Mouse (Mus musculus) kidney, postnatal 25 days (tissue): ENCODE measurements at regions not wholly inside any gene's neighbourhood (a gene's known extent, or its start where the extent isn't known, plus 50 kb on each side); places are given as distances from the start of the nearest gene placed in this dataset.

ENCODE experiments used
- DNase-seq, 2 experiments: peaks; one replicate each; pipeline ENCODE4 v3.0.0; 2021; ENCODE audit warnings: mixed read lengths in 2 of 2

DNA sequence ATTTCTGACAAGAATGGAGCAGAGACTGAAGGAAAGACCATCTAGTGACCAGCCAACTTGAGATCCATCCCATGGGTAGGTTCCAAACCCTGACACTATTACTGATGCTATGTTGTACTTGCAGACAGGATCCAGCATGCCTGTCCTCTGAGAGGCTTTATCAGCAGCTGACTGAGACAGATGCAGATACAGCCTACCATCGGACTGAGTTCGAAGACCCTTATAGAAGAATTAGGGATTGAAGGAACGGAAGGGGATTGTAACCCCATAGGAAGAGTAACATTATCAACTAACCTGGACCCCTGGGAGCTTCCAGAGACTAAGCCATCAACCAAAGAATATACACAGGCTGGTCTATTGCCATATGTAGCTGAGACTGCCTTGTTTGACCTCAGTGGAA, 183.1 kb upstream of the Adcy2 start:
- no peak for DNase-seq

DNA sequence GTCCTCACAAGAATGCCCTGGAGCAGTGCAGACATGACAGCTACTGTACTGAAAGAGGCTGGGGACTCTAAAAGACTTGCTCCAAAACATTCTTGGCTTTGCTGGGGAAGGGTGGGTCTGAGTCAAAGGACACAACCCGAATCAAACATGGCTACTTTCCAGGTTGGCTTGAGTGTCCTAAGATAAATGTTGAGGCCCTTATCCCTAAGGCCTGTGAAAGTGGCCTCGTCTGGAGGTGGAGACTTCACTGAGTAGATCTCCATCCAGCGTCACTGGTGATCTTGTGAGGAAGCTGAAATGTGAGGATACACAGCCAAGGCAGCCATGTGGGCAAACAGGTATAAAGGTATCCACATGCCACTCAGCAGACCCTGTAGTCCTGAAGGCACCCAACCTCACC, 191.3 kb upstream of the Adcy2 start:
- no peak for DNase-seq

DNA sequence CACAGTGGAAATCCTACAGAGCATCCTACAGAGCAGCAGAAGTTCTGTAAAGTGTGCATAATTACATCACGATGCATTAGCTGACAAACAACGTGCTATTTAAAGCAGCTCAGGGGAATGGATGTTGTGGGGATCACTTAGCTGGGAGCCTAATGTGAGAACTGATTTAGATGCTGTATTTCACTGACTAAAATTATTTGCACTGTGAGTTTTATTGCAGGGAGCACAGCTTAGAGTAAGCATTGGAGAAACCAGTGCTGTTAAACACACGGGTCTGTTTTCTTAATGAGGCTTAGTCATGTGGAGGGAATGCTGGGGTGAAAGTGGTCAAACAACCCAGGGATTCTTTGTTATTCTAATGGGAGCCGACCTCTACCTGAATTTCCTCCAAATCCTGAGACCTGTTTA, 197.1 kb upstream of the Adcy2 start:
- DNase-seq: no peak

DNA sequence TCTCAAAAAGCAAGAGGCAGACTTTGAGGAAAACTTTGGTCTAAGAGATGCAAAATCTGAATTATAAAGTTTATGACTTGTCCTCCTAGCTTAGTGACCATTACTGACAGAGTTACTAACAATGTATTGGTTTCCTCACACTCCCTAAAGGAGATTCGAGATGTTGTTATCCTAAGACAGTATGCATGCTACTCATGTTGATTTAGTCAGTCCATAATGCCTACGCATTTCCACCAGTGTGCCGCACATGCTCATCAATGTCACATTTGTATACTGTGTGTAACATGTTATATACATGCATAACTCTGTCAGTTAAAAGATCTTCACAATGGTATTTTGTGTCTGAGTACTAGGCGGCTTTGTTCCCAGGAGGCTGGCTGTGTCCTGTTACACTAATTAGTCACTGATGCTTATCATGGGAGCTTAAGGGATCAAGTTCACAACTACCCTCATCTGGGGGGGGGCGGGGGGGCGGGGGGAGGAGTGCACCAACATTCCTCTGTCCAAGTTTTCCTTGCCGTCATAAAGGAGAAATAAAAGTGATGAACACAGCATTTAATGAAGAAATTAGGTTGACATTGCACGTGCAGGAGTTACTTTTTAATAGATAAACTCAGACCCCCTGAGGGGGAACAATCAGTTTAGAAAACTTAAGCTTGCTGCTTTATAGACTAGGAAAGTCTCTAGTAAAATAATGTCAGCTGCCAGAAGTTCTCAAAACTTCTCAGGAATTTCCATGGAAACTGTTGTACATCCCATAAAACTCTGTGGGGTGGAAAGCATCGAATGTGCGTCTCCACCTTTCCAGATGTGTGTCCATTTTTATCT, 208.6 kb upstream of the Adcy2 start:
- no peak for DNase-seq

DNA sequence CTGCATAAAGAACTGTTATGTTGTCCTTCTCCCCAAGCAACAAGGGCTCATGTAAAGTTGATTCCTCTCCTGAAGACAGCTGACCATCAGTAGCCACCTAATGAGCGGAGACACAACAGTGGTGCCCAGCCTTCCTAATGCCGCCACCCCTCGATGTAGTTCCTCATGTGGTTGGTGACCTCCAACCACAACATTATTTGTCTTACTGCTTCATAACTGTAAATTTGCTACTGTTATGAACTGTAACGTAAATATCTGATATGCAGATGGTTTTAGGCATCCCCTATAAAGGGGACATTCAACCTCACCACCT, 209.2 kb upstream of the Adcy2 start:
- DNase-seq: no peak

DNA sequence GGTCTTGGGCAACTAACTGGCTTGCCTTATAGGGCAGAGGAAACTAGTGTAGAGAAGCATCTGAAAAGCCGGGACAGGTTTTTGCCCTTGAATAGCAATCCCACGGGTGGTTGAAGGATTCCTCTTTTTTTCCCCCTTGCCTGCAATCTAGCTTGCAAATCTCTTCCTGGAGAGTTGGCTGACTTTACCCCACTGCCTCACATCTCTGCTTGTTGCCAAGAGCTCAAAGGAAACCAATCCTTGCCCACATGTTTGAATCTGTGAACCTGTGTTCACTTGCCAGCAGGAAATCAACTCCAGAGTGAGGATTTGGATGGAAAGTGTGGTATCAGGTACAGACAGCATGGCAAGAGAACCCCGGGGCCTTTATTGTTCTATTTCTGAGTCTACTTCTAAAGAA, 217.2 kb upstream of the Adcy2 start:
- DNase-seq: no peak

DNA sequence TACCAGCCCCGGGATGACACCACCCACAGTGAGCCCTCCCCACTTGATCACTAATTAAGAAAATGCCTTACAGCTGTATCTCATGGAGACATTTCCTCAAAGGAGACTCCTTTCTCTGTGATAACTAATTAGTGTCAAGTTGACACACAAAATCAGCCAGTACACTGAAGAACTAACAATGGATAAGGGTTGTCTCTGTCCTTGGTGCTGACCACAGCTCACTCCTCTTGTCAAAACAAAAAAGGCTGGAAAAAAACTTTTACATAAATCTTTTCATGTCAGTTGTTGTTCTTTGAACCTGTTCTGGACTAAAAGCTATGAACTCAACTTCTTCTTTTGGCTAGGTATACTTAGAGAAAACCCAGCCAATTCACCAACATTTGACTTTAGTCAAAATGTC, 221.1 kb upstream of the Adcy2 start:
- DNase-seq: no peak

DNA sequence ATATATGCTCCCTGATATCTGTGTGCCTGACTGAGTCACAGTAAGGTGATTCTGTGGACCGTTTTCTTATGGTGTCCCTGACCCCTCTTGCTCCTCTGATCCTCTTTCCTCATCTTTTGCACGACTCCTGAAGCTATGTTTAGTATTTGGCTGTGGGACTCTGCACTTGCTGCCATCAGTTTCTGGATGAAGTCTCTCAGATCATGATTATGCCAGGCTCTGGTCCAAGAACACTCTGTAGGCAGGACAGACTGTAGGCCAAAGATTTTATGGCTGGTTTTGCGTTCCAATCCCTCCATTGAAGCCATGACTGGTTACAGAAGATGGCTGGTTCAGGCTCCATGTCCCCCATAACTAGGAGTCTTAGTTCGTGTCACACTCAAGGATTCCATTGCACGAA, 227.2 kb upstream of the Adcy2 start:
- DNase-seq: no peak

DNA sequence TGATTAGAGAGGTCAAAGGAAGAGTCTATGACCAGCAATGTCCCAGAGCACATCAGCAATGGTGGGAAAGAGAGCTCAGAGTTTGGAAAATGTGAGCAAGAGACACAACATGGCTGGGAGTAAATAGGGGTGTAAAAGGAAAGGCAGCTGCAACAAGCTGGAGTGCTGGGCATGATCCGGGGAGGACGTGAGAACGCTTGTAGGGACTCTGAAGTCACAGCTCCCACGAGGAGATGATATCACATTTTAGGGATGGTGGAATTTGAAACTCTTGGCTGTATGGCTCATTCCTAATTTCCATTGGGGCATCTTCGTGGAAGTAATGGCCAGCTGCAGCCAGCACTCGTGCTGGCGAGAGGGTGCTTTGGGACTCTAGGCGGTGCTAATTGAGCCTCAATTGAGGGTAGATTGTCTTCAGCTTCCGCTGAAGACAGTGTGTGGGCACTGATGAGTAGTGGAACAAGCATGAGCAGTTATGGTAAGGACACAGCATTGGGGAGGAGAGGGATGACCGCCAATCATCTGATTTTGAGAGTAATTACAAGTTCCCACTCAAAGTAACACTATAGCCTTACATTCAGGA, 231.1 kb upstream of the Adcy2 start:
- no peak for DNase-seq

DNA sequence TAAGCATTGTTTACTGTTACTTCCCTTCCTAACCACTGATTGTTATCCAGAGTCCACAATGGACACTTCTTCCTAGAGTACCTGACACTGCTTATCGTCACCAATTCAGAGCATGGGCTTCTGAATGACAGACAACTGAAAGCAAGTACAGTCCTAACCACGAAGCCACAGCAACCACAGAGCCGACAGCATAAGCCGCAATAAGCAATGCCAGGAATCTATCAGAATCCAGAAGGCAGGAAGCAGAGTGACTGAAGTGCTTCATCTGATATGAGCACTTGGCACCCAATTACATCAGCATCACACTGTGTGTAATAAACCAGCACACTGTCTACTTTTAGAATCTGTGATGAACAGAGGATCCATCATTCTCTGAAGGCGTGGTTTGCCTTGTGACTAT, 237.0 kb upstream of the Adcy2 start:
- no peak for DNase-seq

DNA sequence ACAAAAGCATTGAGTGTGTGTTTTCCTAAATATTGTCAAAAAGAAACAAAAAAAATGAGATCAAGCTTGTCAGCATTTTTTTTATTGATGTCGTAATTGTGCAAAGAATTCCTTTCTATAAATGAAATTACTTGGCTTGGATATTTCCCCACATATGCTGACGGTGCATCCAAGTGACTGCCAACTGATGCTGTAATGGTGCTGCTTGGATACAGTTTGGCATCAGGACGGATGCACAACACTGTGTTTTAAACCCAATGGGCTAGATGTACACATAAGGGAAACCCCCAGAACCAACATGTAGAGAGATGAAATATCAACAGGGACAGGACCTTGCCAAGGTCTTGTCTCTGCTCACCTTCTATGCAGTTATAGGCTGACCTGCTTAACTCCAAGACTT, 238.6 kb upstream of the Adcy2 start:
- no peak for DNase-seq

DNA sequence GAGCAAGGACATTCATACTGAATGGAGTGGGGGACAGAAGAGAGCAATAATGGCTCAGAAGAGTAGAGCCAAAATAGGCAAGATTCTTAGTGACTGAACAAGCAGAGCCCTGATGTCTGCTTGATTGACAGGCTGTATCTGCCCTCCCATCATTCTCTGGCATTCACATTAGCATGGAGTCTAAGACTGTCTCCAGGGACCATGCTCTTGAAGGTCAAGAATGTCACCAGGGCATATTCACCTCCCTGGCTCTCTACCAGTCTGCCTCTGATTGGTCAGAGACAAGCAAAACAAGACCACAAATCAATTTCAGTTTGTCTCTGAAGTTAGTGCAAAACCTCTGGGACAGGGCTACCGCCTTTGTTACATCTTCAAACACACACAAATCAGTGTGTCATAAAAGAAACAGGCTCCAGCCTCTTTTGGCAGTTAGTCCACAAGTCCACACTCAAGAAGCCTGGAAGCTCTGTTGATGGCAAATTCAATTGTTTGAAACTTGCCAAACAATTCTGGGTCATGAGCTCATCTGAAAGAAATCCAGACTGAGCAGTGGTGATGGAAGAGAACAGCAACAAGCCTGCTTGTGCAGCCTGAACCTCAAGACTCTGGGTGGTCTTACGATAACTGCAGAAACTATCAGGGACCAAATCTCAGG, 240.0 kb upstream of the Adcy2 start:
- DNase-seq: no peak

DNA sequence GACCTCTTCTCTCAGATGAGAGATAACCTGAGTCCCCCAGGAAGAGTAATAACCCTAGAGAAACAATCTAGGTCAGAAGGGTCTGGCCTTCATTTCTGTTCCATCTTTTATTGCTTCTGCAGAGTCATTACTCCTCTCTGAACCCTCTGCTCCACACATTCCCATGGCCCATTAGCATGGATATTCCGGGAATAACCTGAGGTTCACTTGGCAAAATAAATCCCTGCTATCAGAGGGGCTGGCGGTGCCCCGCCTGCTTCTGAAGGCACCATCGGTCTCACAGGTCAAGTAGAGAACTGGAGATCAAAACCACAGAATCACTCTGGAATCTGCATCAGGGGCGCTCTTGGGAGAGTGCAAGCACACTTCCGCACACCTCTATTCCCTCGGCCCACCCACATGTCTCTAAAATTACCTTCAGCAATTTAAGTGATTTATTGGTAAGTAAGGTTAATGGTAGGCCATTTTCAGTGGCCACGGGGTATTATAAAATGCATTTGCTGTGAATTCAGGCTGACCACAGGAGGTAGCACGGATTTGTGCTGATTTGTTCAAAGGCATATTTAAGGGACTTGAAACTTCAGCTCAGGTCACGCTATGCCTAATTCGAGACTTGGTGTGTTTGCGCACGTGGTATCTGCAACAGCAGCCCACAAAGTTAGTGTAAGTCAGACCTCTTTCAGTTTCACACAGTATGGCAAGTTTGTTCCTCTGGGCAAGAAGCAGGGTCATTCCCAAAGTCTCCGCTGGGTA, 243.4 kb upstream of the Adcy2 start:
- DNase-seq: no peak

DNA sequence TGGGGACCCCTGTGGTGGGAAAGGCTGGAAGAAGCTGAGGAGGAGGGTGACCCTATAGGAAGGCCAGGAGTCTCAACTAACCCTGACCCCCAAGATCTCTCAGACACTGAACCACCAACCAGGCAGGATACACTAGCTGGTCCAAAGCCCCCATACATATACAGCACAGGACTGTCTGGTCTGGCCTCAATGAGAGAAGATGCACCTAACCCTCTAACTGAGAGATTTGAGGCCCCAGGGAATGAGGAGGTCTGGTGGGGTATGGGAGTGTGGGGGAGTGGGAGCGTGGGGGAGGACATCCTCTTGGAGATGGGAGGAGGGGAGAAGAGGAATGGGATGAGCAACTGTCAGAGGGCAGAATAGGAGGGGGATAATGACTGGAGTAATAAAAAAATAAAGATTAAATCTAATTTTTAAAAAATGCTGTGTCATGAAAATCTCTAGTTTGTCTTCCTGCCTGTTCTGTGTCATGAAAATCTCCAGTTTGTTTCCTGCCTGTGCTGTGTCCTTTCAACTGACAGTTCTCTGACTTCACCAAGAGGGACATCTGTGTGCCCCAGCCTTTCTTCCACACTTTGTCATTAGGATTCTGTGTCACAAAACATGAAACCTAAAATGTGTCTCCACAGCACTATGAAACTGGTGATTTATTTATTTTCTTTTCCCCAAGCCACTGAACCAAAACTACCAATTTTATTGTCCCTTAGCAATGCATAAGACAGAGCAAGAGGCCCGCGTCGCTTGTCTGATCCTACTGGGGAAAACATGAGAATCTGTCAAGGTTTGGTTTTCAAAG, 251.2 kb upstream of the Adcy2 start:
- DNase-seq: no peak

DNA sequence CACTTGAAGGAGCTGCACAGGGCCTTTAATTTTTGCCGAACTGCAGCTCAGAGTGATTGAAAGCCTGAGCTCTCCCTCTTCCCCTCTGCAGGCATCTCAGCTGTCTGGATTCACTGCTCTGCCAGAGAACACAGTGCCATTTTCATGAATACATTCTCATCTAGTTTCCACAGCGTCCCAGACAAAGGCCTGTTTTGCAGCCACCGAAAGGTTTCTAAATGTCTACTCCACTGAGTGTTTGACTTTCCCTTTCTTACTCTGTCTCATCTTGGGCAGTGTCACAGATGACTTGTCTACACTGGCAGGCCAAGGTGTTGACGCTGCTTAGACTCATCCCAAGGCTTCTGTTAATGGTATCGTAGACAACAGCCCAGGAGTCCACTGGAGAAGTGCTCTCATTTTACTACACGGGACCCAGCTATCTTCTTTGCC, 251.8 kb upstream of the Adcy2 start:
- no peak for DNase-seq

DNA sequence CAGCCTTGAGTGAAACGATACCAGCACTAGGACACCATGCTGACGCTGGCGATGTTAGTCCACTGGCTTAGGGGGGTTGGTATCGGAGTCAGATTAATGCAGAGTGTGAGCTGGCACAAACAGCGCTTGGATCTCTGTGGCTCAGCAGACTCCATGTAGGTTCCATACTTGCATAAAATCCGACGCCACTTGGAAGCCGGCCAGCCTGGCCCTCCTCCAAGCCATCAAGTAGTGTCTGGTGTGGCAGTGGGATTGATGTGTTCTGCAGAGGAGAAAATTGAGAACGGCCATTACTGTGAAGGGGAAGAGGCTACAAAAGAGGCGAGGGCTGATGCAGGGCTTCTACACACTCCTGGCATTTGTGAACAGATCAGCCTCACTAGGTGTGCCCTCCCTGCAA, 253.0 kb upstream of the Adcy2 start:
- DNase-seq: no peak

DNA sequence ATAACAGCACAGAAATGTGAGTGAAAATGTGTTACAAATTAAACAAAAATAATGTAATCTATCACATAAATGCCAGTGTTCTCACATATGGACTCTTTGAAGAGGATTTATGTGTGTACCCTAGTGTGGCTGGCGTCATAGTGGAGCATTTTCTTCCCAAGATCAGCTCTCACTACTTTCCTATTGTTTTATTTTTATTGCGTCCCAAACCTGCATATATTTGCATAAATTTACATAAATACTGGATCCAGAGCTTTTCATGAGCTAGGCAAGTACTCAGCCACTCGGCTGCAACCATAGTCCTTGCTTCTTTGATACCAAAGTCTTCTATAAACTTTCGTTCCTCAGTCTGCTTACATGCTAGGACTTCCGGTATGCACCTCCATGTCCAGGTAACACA, 261.1 kb upstream of the Adcy2 start:
- DNase-seq: no peak

DNA sequence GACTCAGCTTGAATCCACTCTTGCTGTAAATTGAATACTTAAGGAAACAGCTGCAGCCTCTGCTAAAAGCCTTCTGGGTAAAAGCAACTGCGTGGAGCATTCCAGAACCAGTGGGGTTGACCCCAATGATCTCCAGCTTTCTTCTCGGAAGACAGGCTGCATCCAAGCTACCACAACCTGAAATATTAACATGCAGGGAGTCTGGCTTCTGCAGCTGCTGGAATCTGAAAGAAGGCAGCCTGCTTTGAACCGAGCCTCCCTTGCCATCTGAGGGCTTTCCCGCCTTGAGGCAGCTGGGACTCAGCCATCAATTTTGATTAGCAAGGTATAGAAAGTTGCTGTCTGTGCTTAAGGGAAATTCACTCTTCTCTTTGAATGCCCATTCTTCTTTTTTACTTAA, 261.6 kb upstream of the Adcy2 start:
- no peak for DNase-seq

DNA sequence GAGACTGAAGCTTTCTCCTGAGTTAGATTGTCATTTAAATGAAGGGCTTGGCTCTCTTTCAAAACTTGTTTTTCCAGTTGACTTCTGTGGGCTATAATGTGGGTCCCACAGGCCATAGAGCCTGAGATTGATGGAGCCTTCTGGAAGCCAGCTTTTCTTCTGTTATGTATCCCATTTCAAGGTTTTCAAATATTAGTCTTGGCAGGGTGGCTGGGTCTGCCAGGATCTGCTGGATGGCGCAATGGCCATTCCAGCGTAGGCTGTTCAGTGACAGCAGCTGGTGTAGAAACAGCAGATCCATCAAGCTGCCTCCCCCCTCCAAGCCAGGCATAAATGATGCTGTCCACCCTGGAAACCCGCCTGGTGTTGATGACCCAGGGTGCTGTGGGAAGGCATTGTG, 264.4 kb upstream of the Adcy2 start:
- no peak for DNase-seq

DNA sequence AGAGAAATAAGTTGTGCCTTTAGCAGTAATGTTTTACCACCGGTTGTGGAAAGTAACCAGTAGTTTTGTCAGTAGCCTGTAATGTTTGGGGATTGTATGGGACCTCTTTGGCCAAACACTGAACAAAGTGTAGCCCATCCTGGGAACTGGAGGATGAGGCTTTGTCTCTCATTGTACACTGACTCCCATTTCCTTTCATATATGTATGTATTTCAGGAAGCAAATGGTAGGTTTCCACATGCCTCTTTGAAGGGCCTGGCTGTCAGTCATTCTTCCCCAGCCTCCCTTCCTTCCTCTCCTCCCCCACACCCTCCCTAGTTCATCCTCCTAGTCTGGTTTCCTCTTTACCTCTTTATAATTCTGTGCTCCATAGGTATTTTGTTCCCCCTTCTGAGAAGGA, 266.7 kb upstream of the Adcy2 start:
- no peak for DNase-seq

DNA sequence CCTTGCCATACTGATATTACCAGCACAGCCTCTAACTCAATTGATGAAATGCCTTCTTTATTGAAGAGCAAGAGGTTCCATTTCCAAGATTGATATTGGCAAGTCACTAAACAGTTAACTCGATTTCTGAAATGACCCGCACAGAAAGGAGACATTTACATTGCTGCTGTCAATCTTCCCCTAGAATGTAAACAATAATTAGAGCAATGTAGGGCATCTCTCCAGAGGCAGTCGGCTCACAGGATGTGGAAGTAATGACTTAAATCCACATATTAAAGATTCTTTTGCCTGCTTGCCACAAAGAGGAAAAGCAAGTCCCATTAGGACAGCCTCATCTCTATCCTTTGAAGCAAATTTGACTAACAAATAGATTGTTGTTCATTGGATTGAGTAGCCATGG, 261.0 kb upstream of the Nsun2 start:
- no peak for DNase-seq

DNA sequence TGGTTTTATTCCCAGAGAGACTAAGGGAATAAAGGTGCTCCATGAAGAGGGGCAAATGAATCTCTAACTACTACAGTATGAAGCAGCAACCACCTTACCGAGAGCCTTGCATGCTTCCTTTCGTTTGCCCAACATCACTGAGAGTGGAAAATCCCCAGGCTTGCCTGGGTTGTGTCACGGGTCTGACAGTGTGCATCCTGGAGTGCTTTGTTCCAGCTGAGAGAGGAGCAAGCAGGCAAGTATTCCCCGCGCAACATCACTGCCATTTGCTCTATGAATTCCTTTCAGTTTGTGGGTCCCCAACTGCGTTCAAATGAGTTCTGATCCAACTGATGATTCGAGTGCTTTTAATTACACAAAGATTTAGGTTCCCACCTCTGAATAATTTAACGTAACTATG, 253.9 kb upstream of the Nsun2 start:
- no peak for DNase-seq

DNA sequence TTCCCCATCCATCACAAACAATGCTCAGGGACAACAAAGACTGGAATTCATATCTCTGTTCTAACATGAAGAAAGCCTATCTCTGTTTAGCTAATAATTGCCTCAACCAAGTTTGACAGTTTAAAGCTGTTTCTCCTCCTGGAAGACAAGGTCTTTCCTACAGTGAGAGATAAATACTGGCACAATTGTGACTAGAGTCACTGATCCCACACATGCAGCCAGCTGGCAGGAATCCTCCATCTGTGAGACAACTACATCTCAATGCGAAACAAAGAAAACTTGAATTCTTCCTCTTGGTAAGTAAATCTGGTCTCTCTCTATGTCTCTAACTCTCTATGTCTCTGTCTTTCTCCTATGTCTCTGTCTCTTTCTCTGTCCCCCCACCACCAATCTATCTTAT, 239.1 kb upstream of the Nsun2 start:
- DNase-seq: no peak
